Mouse (Mus musculus) CD4-positive, CD25-positive, alpha-beta regulatory T cell, adult 9 weeks (primary cell): ENCODE results near the gene Olfr1181. TPM values are rescaled to one million over a fixed set of nuclear protein-coding genes. Genes with fewer than 3 reads are reported as not detected.

Source experiments
- polyA plus RNA-seq: library from polyadenylated mRNA; unstranded; fragments of 100-300 nt; shearing (Covaris generic); gene quantifications from one replicate; pipeline ENCODE4 v1.2.1, GENCODE M21; 2017

Olfr1181 gene
- polyA plus RNA-seq = not detected

DNA sequence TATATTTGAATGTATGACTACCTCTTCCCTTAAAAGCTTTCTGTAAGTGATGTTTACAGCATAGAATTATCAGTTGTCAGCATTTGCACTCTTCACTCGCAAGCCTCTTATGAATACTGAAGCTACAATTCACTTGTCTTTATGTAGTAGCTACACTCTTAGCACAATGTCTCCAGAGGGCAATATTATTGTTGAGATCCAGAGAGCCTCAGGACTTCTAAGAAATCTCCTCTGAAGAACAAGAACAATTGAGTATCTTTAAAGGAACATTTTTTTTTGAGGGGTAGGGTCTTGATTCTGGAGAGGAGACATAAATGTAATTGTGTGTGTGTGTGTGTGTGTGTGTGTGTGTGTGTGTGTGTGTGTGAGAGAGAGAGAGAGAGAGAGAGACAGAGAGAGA lies at the start of gene Olfr1181:
Gene Olfr1181, minus strand, starts transcription at position 101 of the 400 bp plus-strand sequence.

GRCm38 (mm10) chr2:88454567-88454966 lies 28.6 kb upstream of the Olfr1181 start, which contains the start of gene Olfr1183:
Gene Olfr1183, plus strand, starts transcription at chr2:88454867.

DNA sequence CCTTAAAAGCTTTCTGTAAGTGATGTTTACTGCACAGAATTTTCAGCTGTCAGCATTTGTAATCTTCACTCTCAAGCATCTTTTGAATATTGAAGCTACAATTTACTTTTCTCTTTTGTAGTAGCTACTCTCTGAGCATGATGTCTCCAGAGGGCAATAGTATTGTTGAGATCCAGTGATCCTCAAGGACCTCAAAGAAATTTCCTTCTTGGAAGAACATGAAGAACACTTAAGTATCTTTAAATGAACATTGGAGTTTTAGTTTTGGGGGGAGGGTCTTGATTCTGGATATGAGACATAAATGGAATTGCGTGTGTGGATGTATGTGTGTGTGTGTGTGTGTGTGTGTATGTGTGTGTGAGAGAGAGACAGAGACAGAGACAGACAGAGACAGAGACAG lies 23.1 kb upstream of the Olfr1181 start, which contains the start of gene Gm13757:
Gene Gm13757, minus strand, starts transcription at position 101 of the 400 bp plus-strand sequence.

GRCm38 (mm10) chr2:88419051-88419450 lies 6.9 kb downstream of the Olfr1181 start, which contains the start of gene Olfr1180:
Gene Olfr1180, minus strand, starts transcription at chr2:88419151.

GRCm38 (mm10) chr2:88406353-88406752 lies 19.6 kb downstream of the Olfr1181 start, which contains the start of gene Olfr1179:
Gene Olfr1179, minus strand, starts transcription at chr2:88406453.

GRCm38 (mm10) chr2:88386762-88387161 lies 39.2 kb downstream of the Olfr1181 start, which contains the start of gene Olfr1178:
Gene Olfr1178, plus strand, starts transcription at chr2:88387062.

Other genes with a start within 250 kb of the Olfr1181 start
- gene Olfr1168, start 244.3 kb downstream of the Olfr1181 start, polyA plus RNA-seq = not detected
- gene Olfr1170, start 197.8 kb downstream of the Olfr1181 start, polyA plus RNA-seq = not detected
- not detected for gene Olfr1173, start 146.3 kb downstream of the Olfr1181 start, polyA plus RNA-seq
- not detected for gene Olfr1174-ps, start 111.0 kb downstream of the Olfr1181 start, polyA plus RNA-seq
- gene Olfr1175-ps, start 99.0 kb downstream of the Olfr1181 start, polyA plus RNA-seq = not detected
- gene Olfr1176, start 89.5 kb downstream of the Olfr1181 start, polyA plus RNA-seq = not detected
- not detected for gene Olfr1177-ps, start 79.7 kb downstream of the Olfr1181 start, polyA plus RNA-seq
- gene Olfr1178, start 39.1 kb downstream of the Olfr1181 start, polyA plus RNA-seq = not detected
- gene Olfr1179, start 19.7 kb downstream of the Olfr1181 start, polyA plus RNA-seq = not detected
- not detected for gene Olfr1180, start 7.0 kb downstream of the Olfr1181 start, polyA plus RNA-seq
- gene Gm13757, start 23.0 kb upstream of the Olfr1181 start, polyA plus RNA-seq = not detected
- 0.04 TPM for gene Olfr1183, start 28.7 kb upstream of the Olfr1181 start, polyA plus RNA-seq
- gene Olfr1184, start 57.4 kb upstream of the Olfr1181 start, polyA plus RNA-seq = not detected
- not detected for gene Olfr1185-ps1, start 67.1 kb upstream of the Olfr1181 start, polyA plus RNA-seq
- gene Olfr1186, start 92.4 kb upstream of the Olfr1181 start, polyA plus RNA-seq = not detected
- not detected for gene Olfr1188, start 130.8 kb upstream of the Olfr1181 start, polyA plus RNA-seq
- not detected for gene Olfr1189, start 160.3 kb upstream of the Olfr1181 start, polyA plus RNA-seq
- gene Olfr1191-ps1, start 214.4 kb upstream of the Olfr1181 start, polyA plus RNA-seq = not detected
- not detected for gene Olfr1192-ps1, start 222.3 kb upstream of the Olfr1181 start, polyA plus RNA-seq
- not detected for gene Olfr1193, start 249.5 kb upstream of the Olfr1181 start, polyA plus RNA-seq